Mouse (Mus musculus) E14TG2a.4 (cell line): ENCODE data around the gene Uxt.

Experiments
- CTCF ChIP-seq: conservative IDR thresholded peaks from 2 replicates; pipeline ENCODE4 v1.5.1; 2014; ENCODE audit warnings: low read length
- NANOG ChIP-seq: IDR thresholded peaks from 2 replicates; pipeline ENCODE4 v1.6.1; 2014; ENCODE audit warnings: borderline replicate concordance, low read length, mixed read lengths

DNA sequence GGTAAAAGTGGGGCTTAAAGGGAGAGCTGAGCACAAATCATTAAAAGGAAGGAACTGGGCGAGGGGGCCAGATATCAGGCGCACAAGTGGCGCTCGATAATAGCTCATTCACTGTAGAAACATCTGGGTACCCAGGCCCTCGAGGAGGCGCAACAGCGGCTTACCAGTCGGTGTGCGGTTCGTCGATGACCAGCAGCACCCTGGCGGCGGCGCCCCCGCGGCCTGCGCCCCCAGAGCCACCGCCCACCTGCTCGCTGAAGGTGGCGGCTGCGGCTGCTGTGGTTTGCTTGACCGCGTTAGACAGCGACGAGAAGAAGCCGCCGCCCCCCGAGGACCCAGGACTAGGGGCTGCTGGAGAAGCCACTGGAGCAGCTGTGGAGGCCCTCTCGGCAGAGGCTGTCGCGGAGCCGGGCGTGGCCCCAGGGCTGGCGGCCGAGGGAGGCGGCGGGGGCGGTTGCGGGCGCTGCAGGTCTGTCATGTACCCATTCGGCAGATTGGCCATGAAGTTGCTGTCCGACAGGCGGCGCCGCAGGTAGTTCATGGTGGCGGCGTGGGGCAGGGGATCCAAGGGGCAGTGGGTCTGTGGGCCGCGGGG, 41.5 kb downstream of the Uxt start:
- TF ChIP-seq CTCF (no peak), NANOG (no peak)
